Mouse (Mus musculus): Measurements from ENCODE around the gene B3galnt1. TPM values are rescaled to one million over a fixed set of nuclear protein-coding genes. Genes with fewer than 3 reads are reported as not detected.

Gene B3galnt1
- polyA plus RNA-seq, 1 experiment from 2014 or later, result 33.3 TPM

DNA sequence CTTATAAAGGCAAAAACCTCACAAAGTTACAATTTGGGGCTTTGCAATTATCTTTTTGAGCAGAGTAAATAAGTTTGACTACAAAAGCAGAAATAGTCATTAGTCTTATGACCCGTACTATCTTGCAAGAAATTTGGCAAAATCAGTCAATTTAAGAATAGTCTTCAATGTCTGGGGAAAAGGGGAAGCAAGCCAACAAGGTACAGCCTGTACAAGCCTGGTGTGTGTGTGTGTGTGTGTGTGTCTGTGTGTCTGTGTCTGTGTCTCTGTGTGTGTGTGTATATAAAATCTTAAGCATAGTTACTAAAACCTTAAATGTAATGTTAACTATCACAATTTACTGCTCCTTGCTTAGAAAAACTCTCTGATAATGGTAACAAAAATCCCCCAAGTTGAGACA, 8.2 kb upstream of the B3galnt1 start:
- H3K9me3 ChIP-seq (ENCODE audit: control insufficient read depth, low read length), result no peaks in the 10 kb centered on the region
- 52% methylated on average over 1 of the region's 1 CpGs for WGBS
- no peak overlapping the region for H3K9ac ChIP-seq (ENCODE audit: low read length)
- no peaks in the 10 kb centered on the region for H3K4me1 ChIP-seq (replicated peaks; ENCODE audit: control insufficient read depth, insufficient read depth, low read length)
- no peak overlapping the region for H3K4me2 ChIP-seq (ENCODE audit: low read depth, low read length)
- H3K36me3 ChIP-seq (ENCODE audit: control insufficient read depth, insufficient read depth, low read length), result no peaks in the 10 kb centered on the region
- no peak overlapping the region for H3K27ac ChIP-seq (ENCODE audit: low read length)
- no peak for ATAC-seq (ENCODE audit: low read depth)
- H3K27me3 ChIP-seq (ENCODE audit: control insufficient read depth, insufficient read depth, low read depth, low read length), result no peaks in the 10 kb centered on the region
- no peak overlapping the region for H3K4me3 ChIP-seq (ENCODE audit: low read length)

DNA sequence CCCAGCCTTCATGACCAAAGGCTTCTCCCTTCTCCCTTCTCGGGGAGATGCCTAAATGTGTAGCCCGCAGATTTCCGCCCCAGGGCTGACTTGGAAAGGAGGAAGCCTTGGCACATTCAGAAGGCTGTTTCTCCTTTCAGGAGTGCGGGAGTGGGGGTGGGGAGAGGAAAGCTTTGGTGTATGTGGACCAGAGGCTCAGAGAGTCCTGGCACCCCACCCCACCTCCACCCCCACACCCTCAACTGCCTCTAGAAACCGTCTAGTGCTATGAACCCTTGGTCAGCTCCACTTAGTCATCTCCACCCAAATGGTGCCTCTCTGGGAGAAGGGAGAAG, 373 bp upstream of the B3galnt1 start:
- 8% methylated on average over 5 of the region's 5 CpGs for WGBS
- Histone ChIP-seq H3K27ac (ENCODE audit: low read length) (no peak overlapping the region), H3K36me3 (ENCODE audit: control insufficient read depth, insufficient read depth, low read length) (no peaks in the 10 kb centered on the region), H3K4me2 (ENCODE audit: low read depth, low read length) (peak overlapping the region; percentile 88), H3K9me3 (ENCODE audit: control insufficient read depth, low read length) (no peaks in the 10 kb centered on the region), H3K4me1 (replicated peaks; ENCODE audit: control insufficient read depth, insufficient read depth, low read length) (peaks cover 8% of the 10 kb centered on the region; the same call in 1 of the 2 replicates), H3K9ac (ENCODE audit: low read length) (peak overlapping the region; percentile 79), H3K4me3 (ENCODE audit: low read length) (peak overlapping the region; percentile 76), H3K27me3 (ENCODE audit: control insufficient read depth, insufficient read depth, low read depth, low read length) (no peaks in the 10 kb centered on the region)
- ATAC-seq (ENCODE audit: low read depth), result peak; percentile 39

DNA sequence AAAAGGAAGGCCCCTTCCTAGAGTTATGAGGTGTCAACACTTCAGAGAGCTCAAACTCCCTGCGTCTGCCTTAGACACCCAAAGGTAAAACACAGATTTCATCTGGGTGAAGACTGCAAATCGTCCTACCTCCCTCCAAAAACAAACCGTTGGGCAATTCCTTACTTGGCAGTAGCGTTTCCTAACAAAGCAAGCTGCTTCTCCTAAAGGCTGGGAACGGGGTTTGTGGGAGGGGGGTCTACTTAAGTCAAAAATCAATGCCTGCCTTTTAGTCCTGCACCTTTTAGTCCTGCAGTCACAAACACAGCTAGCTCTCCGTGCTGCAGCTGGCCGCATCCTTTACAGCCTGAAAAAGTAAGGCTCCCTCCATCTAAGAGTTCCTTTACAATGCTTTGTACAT, 944 bp downstream of the B3galnt1 start:
- Histone ChIP-seq H3K4me3 (ENCODE audit: low read length) (peak overlapping the region; percentile 76), H3K9me3 (ENCODE audit: control insufficient read depth, low read length) (no peaks in the 10 kb centered on the region), H3K4me2 (ENCODE audit: low read depth, low read length) (peak overlapping the region; percentile 88), H3K4me1 (replicated peaks; ENCODE audit: control insufficient read depth, insufficient read depth, low read length) (peaks cover 8% of the 10 kb centered on the region; the same call in 1 of the 2 replicates), H3K36me3 (ENCODE audit: control insufficient read depth, insufficient read depth, low read length) (no peaks in the 10 kb centered on the region), H3K9ac (ENCODE audit: low read length) (peak overlapping the region; percentile 79), H3K27ac (ENCODE audit: low read length) (no peak overlapping the region), H3K27me3 (ENCODE audit: control insufficient read depth, insufficient read depth, low read depth, low read length) (no peaks in the 10 kb centered on the region)
- ATAC-seq (ENCODE audit: low read depth), result no peak
- WGBS, result 16% methylated on average over 7 of the region's 7 CpGs

DNA sequence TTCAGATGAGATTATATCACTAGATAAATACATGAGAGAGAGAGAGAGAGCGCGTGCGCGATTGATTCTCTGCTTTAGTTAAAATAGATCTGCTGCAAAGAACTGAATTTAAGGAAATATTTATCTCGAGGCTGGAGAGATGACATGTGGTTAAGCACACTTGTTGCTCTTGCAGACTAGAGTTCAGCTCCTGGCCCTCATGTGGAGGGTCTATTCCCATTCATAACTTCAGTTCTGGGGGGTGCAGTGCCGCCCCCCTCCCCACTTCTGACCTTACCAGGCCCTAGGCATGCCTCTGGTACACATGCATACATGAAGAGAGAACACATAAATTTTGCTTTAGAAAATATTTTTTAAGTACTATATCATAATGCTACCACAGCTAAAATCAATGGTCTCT, 1.5 kb downstream of the B3galnt1 start:
- no peaks in the 10 kb centered on the region for H3K36me3 ChIP-seq (ENCODE audit: control insufficient read depth, insufficient read depth, low read length)
- no peak for ATAC-seq (ENCODE audit: low read depth)
- H3K27ac ChIP-seq (ENCODE audit: low read length), result no peak overlapping the region
- 79% methylated on average over 6 of the region's 6 CpGs for WGBS
- H3K9me3 ChIP-seq (ENCODE audit: control insufficient read depth, low read length), result no peaks in the 10 kb centered on the region
- peak overlapping the region; percentile 76; the same call in 1 of the 2 replicates for H3K4me3 ChIP-seq (ENCODE audit: low read length)
- no peak overlapping the region for H3K9ac ChIP-seq (ENCODE audit: low read length)
- peaks cover 8% of the 10 kb centered on the region; the same call in 1 of the 2 replicates for H3K4me1 ChIP-seq (replicated peaks; ENCODE audit: control insufficient read depth, insufficient read depth, low read length)
- peak overlapping the region; percentile 88 for H3K4me2 ChIP-seq (ENCODE audit: low read depth, low read length)
- H3K27me3 ChIP-seq (ENCODE audit: control insufficient read depth, insufficient read depth, low read depth, low read length), result no peaks in the 10 kb centered on the region

DNA sequence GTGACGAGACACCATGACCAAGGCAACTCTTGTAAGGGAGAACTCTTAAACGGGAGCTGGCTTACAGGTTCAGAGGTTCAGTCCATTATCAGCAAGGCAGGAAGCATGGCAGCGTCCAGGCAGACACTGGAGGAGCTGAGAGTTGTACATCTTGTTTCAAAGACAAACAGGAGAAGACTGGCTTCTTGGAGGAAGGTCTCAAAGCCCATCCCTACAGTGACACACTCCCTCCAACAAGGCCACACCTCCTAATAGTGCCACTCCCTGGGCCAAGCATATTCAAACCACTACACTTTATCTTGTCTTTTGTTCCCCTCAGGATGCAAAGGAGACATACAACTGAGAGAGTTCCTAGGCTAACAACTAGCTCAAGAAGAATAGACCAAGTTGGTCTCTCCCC, 2.6 kb downstream of the B3galnt1 start:
- ATAC-seq (ENCODE audit: low read depth), result no peak
- 81% methylated on average over 3 of the region's 3 CpGs for WGBS
- Histone ChIP-seq H3K27me3 (ENCODE audit: control insufficient read depth, insufficient read depth, low read depth, low read length) (no peaks in the 10 kb centered on the region), H3K9me3 (ENCODE audit: control insufficient read depth, low read length) (no peaks in the 10 kb centered on the region), H3K4me2 (ENCODE audit: low read depth, low read length) (no peak overlapping the region), H3K36me3 (ENCODE audit: control insufficient read depth, insufficient read depth, low read length) (no peaks in the 10 kb centered on the region), H3K27ac (ENCODE audit: low read length) (no peak overlapping the region), H3K4me3 (ENCODE audit: low read length) (no peak overlapping the region), H3K9ac (ENCODE audit: low read length) (no peak overlapping the region), H3K4me1 (replicated peaks; ENCODE audit: control insufficient read depth, insufficient read depth, low read length) (peaks cover 8% of the 10 kb centered on the region; the same call in 1 of the 2 replicates)

DNA sequence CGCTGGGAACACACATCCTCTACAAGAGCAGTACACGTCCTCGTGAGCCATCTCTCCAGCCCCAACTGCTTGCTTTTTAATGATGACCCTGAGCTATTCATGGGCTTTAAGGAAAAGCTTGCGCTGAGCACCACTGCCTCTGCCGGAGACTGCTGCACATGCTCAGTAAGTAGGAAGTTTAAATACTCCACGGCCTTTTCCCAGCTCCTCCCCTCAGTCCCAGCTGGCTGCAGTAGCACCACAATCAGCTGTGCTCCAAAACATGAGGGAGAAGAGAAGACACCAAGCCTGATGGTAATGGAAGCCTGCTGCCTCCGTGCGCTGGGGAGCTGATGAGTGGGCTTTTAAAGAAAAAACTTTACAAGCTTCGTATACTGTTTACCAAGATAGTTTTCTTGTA, 4.7 kb downstream of the B3galnt1 start:
- 63% methylated on average over 9 of the region's 9 CpGs for WGBS
- Histone ChIP-seq H3K4me2 (ENCODE audit: low read depth, low read length) (no peak overlapping the region), H3K9ac (ENCODE audit: low read length) (no peak overlapping the region), H3K27ac (ENCODE audit: low read length) (no peak overlapping the region), H3K9me3 (ENCODE audit: control insufficient read depth, low read length) (peaks cover 3% of the 10 kb centered on the region; the same call in 1 of the 2 replicates), H3K4me3 (ENCODE audit: low read length) (no peak overlapping the region), H3K36me3 (ENCODE audit: control insufficient read depth, insufficient read depth, low read length) (no peaks in the 10 kb centered on the region), H3K27me3 (ENCODE audit: control insufficient read depth, insufficient read depth, low read depth, low read length) (no peaks in the 10 kb centered on the region), H3K4me1 (replicated peaks; ENCODE audit: control insufficient read depth, insufficient read depth, low read length) (peaks cover 8% of the 10 kb centered on the region; the same call in 1 of the 2 replicates)
- no peak for ATAC-seq (ENCODE audit: low read depth)

DNA sequence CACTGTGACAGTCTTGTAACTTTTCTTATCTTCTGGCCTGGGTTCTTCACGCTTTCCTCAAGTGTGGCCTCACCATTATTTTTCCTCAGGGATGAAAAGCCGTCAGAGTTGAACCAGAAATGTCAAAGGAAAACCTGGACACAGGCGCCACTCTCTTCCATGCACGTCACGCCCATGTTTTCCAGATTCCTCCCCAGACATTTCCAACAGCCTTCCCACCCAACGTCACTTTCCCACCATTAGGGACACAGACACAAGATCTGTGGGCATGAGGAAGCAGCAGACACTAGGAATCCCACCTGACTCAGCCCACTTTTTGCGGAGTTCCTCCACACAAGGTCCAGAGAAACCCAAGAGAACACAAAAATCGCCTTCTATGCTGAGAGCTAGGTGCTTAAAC, 5.3 kb downstream of the B3galnt1 start:
- WGBS, result 85% methylated on average over 8 of the region's 8 CpGs

DNA sequence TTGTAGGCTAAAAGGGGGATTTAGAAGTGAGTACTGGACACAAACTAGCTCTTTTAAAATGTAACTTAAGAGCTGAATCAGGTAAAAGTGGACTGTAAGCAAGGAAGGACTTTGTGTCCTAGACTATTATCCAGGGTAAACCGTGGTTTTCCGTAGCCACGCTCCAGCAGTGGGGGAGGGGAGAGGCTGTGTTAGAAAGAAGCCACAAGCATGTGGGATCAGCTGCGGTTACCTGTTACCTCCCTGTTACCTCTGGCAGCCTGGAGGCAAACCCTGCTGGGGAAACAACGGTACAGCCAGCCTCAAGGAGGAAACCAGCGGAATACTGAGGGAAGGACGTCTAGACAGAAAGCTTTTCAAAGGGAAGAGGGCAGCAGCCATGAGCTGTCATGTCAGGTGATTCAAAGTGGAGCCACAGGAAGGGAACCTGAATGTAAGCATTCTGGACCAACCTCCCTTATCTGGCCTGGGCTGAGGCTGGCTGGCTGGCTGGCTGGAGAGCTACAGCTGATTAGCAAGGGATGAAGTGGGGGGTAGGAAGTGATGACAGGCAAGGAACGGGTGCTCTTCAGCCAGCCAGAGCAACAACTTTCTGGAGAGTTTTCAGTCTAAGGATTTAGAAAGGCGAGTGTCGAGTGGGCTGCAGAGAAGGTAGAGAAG, 10.5 kb downstream of the B3galnt1 start:
- WGBS, result 18% methylated on average over 10 of the region's 10 CpGs
- ATAC-seq (ENCODE audit: low read depth), result peak; percentile 79
- no peak overlapping the region for H3K9ac ChIP-seq (ENCODE audit: low read length)
- H3K9me3 ChIP-seq (ENCODE audit: control insufficient read depth, low read length), result peaks cover 3% of the 10 kb centered on the region; the same call in 1 of the 2 replicates
- H3K4me2 ChIP-seq (ENCODE audit: low read depth, low read length), result no peak overlapping the region
- H3K27ac ChIP-seq (ENCODE audit: low read length), result no peak overlapping the region
- H3K4me1 ChIP-seq (replicated peaks; ENCODE audit: control insufficient read depth, insufficient read depth, low read length), result peaks cover 8% of the 10 kb centered on the region
- H3K27me3 ChIP-seq (ENCODE audit: control insufficient read depth, insufficient read depth, low read depth, low read length), result no peaks in the 10 kb centered on the region
- H3K36me3 ChIP-seq (ENCODE audit: control insufficient read depth, insufficient read depth, low read length), result no peaks in the 10 kb centered on the region
- H3K4me3 ChIP-seq (ENCODE audit: low read length), result no peak overlapping the region

More for the DNA sequence above, 5.3 kb downstream of the B3galnt1 start:
- H3K27me3 ChIP-seq (ENCODE audit: control insufficient read depth, insufficient read depth, low read depth, low read length), result no peaks in the 10 kb centered on the region
- no peak overlapping the region for H3K9ac ChIP-seq (ENCODE audit: low read length)
- H3K4me3 ChIP-seq (ENCODE audit: low read length), result no peak overlapping the region
- peaks cover 3% of the 10 kb centered on the region; the same call in 1 of the 2 replicates for H3K9me3 ChIP-seq (ENCODE audit: control insufficient read depth, low read length)
- H3K27ac ChIP-seq (ENCODE audit: low read length), result no peak overlapping the region
- H3K4me1 ChIP-seq (replicated peaks; ENCODE audit: control insufficient read depth, insufficient read depth, low read length), result peaks cover 11% of the 10 kb centered on the region
- no peaks in the 10 kb centered on the region for H3K36me3 ChIP-seq (ENCODE audit: control insufficient read depth, insufficient read depth, low read length)
- no peak overlapping the region for H3K4me2 ChIP-seq (ENCODE audit: low read depth, low read length)
- ATAC-seq (ENCODE audit: low read depth), result no peak

DNA sequence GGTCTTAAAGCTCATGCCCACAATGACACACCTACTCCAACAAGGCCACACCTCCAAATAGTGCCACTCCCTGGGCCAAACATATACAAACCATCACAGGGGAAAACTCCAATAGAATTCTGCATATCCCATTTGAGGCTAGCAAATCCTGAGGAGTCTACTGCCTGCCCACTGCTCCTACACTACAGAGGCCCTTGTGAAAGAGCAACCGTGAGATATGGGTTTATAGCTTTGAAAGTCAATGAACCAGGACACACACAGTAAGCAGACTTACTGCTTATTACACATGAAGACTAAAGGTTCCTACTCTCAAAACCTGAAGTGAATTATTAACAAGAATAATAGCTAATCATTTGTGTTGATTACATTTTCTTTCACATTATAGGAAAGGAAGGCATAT, 15.0 kb downstream of the B3galnt1 start:
- no peak for ATAC-seq (ENCODE audit: low read depth)
- Histone ChIP-seq H3K27me3 (ENCODE audit: control insufficient read depth, insufficient read depth, low read depth, low read length) (no peaks in the 10 kb centered on the region), H3K27ac (ENCODE audit: low read length) (no peak overlapping the region), H3K4me3 (ENCODE audit: low read length) (no peak overlapping the region), H3K9me3 (ENCODE audit: control insufficient read depth, low read length) (no peaks in the 10 kb centered on the region), H3K4me1 (replicated peaks; ENCODE audit: control insufficient read depth, insufficient read depth, low read length) (peaks cover 8% of the 10 kb centered on the region), H3K4me2 (ENCODE audit: low read depth, low read length) (no peak overlapping the region), H3K9ac (ENCODE audit: low read length) (no peak overlapping the region), H3K36me3 (ENCODE audit: control insufficient read depth, insufficient read depth, low read length) (no peaks in the 10 kb centered on the region)
- 91% methylated on average over 1 of the region's 1 CpGs for WGBS
